In the genomic region with DNA sequence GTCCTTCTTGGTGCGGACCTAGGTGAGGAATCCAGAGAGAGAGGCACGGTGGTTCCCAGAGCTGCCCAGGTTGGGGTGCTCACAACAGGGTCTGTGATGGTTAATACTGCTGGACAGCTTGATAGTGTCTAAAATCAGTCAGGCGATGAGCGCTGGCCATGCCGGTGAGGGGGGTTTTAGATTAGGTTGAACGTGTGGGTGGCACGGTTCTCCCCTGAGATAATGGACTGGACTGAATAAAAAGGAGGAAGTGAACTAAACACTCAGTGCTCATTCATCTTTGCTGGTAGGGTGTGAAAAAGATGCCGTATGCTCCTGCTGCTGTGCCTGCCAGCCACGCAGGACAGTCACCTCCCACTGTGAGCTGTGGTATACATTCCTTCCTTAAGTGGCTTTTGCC, we compare ENCODE assay signal across 22 mouse cellular contexts. TPM values are rescaled to one million over a fixed set of nuclear protein-coding genes. Genes with fewer than 3 reads are reported as not detected.
"Had no signal": no experiment of that assay in that cellular context is flagged by ENCODE, and none has a peak within 500 bp of the region (broad histone marks: within the 10 kb centered on the region; RNA-seq: fewer than 3 reads in every experiment).

No protein-coding gene starts in this region.

- ATAC-seq: intestine, postnatal 0 days had no signal

- H3K4me3 ChIP-seq: kidney, embryonic 15.5 days; limb, embryonic 10.5 days; limb, embryonic 13.5 days; liver, embryonic 15.5 days; stomach, embryonic 15.5 days had no signal

- H3K27ac ChIP-seq: kidney, embryonic 15.5 days; limb, embryonic 10.5 days; limb, embryonic 13.5 days; liver, embryonic 15.5 days; stomach, embryonic 15.5 days had no signal

- H3K4me1 ChIP-seq: limb, embryonic 13.5 days; stomach, embryonic 15.5 days had no signal

- H3K36me3 ChIP-seq: kidney, embryonic 15.5 days; limb, embryonic 10.5 days; limb, embryonic 13.5 days; stomach, embryonic 15.5 days had no signal

- H3K27me3 ChIP-seq: liver, embryonic 15.5 days; stomach, embryonic 15.5 days had no signal

- H3K4me2 ChIP-seq: kidney, embryonic 15.5 days; limb, embryonic 13.5 days; midbrain, embryonic 11.5 days; stomach, embryonic 15.5 days had no signal

- DNase-seq: kidney, adult 8-10 months; kidney, postnatal 14 days; kidney, postnatal 4 days; lung, adult 2 months; lung, postnatal 14 days; midbrain, embryonic 14.5 days; right cerebral cortex, postnatal 14 days; right cerebral cortex, postnatal 4 days; thymus, postnatal 25 days had no signal

- H3K9me3 ChIP-seq: kidney, embryonic 15.5 days; limb, embryonic 10.5 days; limb, embryonic 13.5 days; liver, embryonic 15.5 days; stomach, embryonic 15.5 days had no signal

- H3K9ac ChIP-seq: kidney, embryonic 15.5 days; limb, embryonic 13.5 days; liver, embryonic 15.5 days; stomach, embryonic 15.5 days had no signal

RNA-seq across cellular contexts. Expression of gene Tnfsf14, which starts 29.3 kb away (rescaled TPM):
- total RNA-seq: layer of hippocampus, adult 18-20 months; layer of hippocampus, postnatal 14 days; left cerebral cortex, adult 8-10 months; left cerebral cortex, postnatal 14 days; midbrain, postnatal 0 days had no signal
- polyA plus RNA-seq: midbrain, embryonic 14.5 days; midbrain, postnatal 0 days; neural tube, embryonic 14.5 days had no signal
